Mouse (Mus musculus) C2C12 (cell line): ENCODE data around the gene Kptn. TPM values are rescaled to one million over a fixed set of nuclear protein-coding genes. Genes with fewer than 3 reads are reported as not detected.

ENCODE experiments used
- H3K27me3 ChIP-seq: one replicate; pipeline ENCODE4 v1.6.1; 2011; ENCODE audit not compliant: control insufficient read depth, insufficient read depth, insufficient read length
- H3K36me3 ChIP-seq: one replicate; pipeline ENCODE4 v1.6.1; 2011; ENCODE audit not compliant: control insufficient read depth, insufficient read depth
- H3K4me3 ChIP-seq: one replicate; pipeline ENCODE4 v1.5.1; 2011; ENCODE audit warnings: mild to moderate bottlenecking, control low read depth; ENCODE audit not compliant: poor library complexity, insufficient read depth, severe bottlenecking
- H3K79me2 ChIP-seq: one replicate; pipeline ENCODE4 v1.6.1; 2011; ENCODE audit not compliant: control insufficient read depth, insufficient read depth
- H3K79me3 ChIP-seq: one replicate; pipeline ENCODE4 v1.6.1; 2011; ENCODE audit warnings: low read depth, control low read depth
- H3ac ChIP-seq: one replicate; pipeline ENCODE3; 2011; ENCODE audit warnings: low read depth; ENCODE audit not compliant: control insufficient read depth, insufficient read length
- CEBPB ChIP-seq: IDR thresholded peaks from one replicate; pipeline ENCODE4 v1.6.1; 2011; ENCODE audit warnings: low read depth, mild to moderate bottlenecking, control low read depth, moderate library complexity
- CTCF ChIP-seq: IDR thresholded peaks from one replicate; pipeline ENCODE4 v1.5.1; 2011; ENCODE audit not compliant: control insufficient read depth, insufficient read depth, insufficient read length
- FOSL1 ChIP-seq: IDR thresholded peaks from one replicate; pipeline ENCODE4 v1.8.0; 2011; ENCODE audit warnings: mild to moderate bottlenecking, low read length; ENCODE audit not compliant: poor library complexity, insufficient read depth, severe bottlenecking
- MAX ChIP-seq: IDR thresholded peaks from one replicate; pipeline ENCODE4 v1.6.1; 2011; ENCODE audit warnings: mild to moderate bottlenecking, control low read depth
- MYOD1 ChIP-seq: IDR thresholded peaks from one replicate; pipeline ENCODE4 v1.6.1; 2011; ENCODE audit warnings: low read depth; ENCODE audit not compliant: control insufficient read depth, insufficient read length
- MYOG ChIP-seq: IDR thresholded peaks from one replicate; pipeline ENCODE4 v1.6.1; 2011; ENCODE audit not compliant: control insufficient read depth, insufficient read length; ENCODE audit errors: extremely low read depth
- USF1 ChIP-seq: IDR thresholded peaks from one replicate; pipeline ENCODE4 v1.6.1; 2011; ENCODE audit warnings: low read depth, mild to moderate bottlenecking, control low read depth, moderate library complexity
- polyA plus RNA-seq: library from polyadenylated mRNA; unstranded; fragments of >200 nt; fragmentation: generic; extraction: Trizol; gene quantifications from one replicate; pipeline ENCODE4 v1.2.1, GENCODE M21; 2012; ENCODE audit warnings: missing spikeins

Gene Kptn
- polyA plus RNA-seq, 1 experiment = 13.1 TPM

- Histone ChIP-seq H3K4me3 (no peak overlapping the region), H3K79me3 (peaks cover 45% of the 10 kb centered on the region), H3ac (no peak overlapping the region), H3K36me3 (peaks cover 16% of the 10 kb centered on the region), H3K27me3 (no peaks in the 10 kb centered on the region), H3K79me2 (peaks cover 79% of the 10 kb centered on the region)
- no peak for TF ChIP-seq CEBPB
- no peak for TF ChIP-seq MAX
- TF ChIP-seq USF1 = no peak
- TF ChIP-seq MYOD1 = no peak
- no peak for TF ChIP-seq MYOG
- TF ChIP-seq CTCF = no peak
- TF ChIP-seq FOSL1 = no peak
These were observed 17.8 kb upstream of the Kptn start for GRCm38 (mm10) chr7:16101726-16102475.

GRCm38 (mm10) chr7:16102686-16103226, 16.9 kb upstream of the Kptn start:
- TF ChIP-seq FOSL1 = no peak
- TF ChIP-seq MAX = no peak
- no peak for TF ChIP-seq USF1
- no peak for TF ChIP-seq MYOD1
- no peak for TF ChIP-seq MYOG
- TF ChIP-seq CTCF = no peak
- no peak for TF ChIP-seq CEBPB
- H3K36me3 ChIP-seq = peaks cover 20% of the 10 kb centered on the region
- H3K79me3 ChIP-seq = peaks cover 45% of the 10 kb centered on the region
- H3K27me3 ChIP-seq = no peaks in the 10 kb centered on the region
- H3K4me3 ChIP-seq = no peak overlapping the region
- H3ac ChIP-seq = no peak overlapping the region
- peaks cover 79% of the 10 kb centered on the region for H3K79me2 ChIP-seq

- Histone ChIP-seq H3K36me3 (peaks cover 26% of the 10 kb centered on the region), H3ac (no peak overlapping the region), H3K79me3 (peaks cover 45% of the 10 kb centered on the region), H3K4me3 (no peak overlapping the region), H3K79me2 (peaks cover 77% of the 10 kb centered on the region), H3K27me3 (no peaks in the 10 kb centered on the region)
- TF ChIP-seq MYOD1 = no peak
- TF ChIP-seq CEBPB = no peak
- TF ChIP-seq USF1 = no peak
- TF ChIP-seq MYOG = no peak
- no peak for TF ChIP-seq MAX
- no peak for TF ChIP-seq FOSL1
- TF ChIP-seq CTCF = no peak
These were observed 15.9 kb upstream of the Kptn start for GRCm38 (mm10) chr7:16103760-16104159.

DNA sequence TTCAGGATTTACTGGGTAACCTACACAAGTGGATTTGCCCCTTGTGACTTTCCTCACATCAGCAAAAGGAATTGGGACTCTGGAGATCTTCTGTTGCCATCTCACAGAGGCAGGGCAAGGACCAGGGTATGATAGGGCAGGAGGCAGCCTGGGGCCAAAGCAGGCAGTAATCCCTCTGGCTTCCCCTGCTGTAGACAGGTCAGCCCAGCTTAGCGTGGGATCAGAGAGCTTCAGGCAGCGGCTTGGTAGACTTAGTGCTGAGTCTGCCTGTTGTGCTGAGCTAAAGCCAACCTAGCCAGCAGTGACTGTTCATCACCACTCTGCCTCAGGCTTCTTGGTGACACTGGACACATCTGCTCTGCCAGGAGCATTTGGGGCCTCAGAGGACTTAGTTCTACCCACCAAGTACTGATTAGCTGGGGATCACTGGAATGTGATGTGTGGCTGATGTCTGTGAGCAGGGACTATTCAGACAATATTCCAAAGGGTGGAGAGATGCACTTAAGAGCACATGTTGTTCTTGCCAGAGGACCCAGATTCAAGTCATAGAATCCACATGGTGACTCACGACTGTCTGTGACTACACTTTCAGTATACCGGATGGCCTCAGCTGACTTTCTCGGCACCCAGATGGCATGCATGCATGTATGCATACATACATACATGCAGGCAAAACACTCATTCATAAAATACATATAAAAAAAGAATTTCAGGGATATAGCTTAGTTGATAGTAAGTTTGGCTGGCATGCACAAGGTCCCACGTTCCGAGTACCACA, 14.9 kb upstream of the Kptn start:
- Histone ChIP-seq H3ac (no peak overlapping the region), H3K27me3 (no peaks in the 10 kb centered on the region), H3K36me3 (peaks cover 26% of the 10 kb centered on the region), H3K79me2 (peaks cover 66% of the 10 kb centered on the region), H3K79me3 (peaks cover 34% of the 10 kb centered on the region), H3K4me3 (no peak overlapping the region)
- TF ChIP-seq USF1 (no peak), CTCF (no peak), MAX (no peak), MYOD1 (no peak), MYOG (no peak), FOSL1 (no peak), CEBPB (no peak)

DNA sequence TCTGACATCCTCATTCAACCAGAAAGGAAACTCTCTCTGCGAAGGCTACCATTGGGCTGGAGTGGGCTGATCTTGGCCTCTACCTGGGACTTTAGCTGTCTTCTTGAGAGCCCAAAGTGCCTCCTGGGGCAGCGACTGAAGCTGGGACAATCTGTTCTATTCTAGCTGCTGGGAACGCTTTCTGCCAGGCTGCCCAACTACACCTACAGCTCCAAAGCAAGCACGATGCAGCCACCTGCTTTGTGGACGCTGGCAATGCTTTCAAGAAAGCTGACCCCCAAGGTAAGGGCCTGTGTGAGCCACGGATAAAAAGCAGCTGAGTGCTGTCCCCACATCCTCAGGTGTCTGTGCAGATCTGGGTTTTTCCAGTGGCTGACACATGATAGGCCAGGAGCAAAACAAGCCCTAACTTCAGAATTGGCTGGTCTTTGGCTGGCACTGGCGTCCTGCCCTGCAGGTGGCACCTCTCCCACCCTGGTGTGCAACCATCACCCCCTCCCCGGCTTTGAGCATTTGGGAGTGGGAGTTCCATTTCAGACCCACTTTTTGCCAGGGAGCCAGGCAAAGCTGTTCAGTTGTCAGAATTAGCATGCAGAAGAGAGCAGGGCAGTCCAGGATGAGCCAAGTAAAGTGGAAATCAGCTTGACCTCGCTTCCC, 10.7 kb upstream of the Kptn start:
- H3K36me3 ChIP-seq = peaks cover 25% of the 10 kb centered on the region
- H3K27me3 ChIP-seq = no peaks in the 10 kb centered on the region
- peaks cover 24% of the 10 kb centered on the region for H3K79me2 ChIP-seq
- peaks cover 10% of the 10 kb centered on the region for H3K79me3 ChIP-seq
- H3K4me3 ChIP-seq = no peak overlapping the region
- H3ac ChIP-seq = no peak overlapping the region
- TF ChIP-seq USF1 = no peak
- no peak for TF ChIP-seq MAX
- TF ChIP-seq MYOD1 = no peak
- TF ChIP-seq FOSL1 = no peak
- no peak for TF ChIP-seq MYOG
- TF ChIP-seq CEBPB = no peak
- no peak for TF ChIP-seq CTCF

GRCm38 (mm10) chr7:16110158-16110557, 9.5 kb upstream of the Kptn start:
- no peaks in the 10 kb centered on the region for H3K27me3 ChIP-seq
- H3K4me3 ChIP-seq = no peak overlapping the region
- H3ac ChIP-seq = no peak overlapping the region
- peaks cover 4% of the 10 kb centered on the region for H3K79me3 ChIP-seq
- TF ChIP-seq CEBPB (no peak), FOSL1 (no peak), MYOD1 (no peak), MAX (no peak), USF1 (no peak)
- peaks cover 15% of the 10 kb centered on the region for H3K79me2 ChIP-seq
- H3K36me3 ChIP-seq = peaks cover 15% of the 10 kb centered on the region
